Mouse (Mus musculus) urinary bladder, postnatal 4 days (tissue): ENCODE measurements around the gene Taar8b.
"Not testable (repeated sequence)": the region's sequence is repeated elsewhere in the genome, so short reads cannot be mapped to it uniquely, and the experiment has no call there.

Source experiments
- DNase-seq, 2 experiments: peaks; one replicate each; pipeline ENCODE4 v3.0.0; 2021 to 2022; ENCODE audit warnings: low spot score in 2 of 2

Gene Taar8b

GRCm38 (mm10) chr10:24092194-24092593 is at the start of gene Taar8b:
Gene Taar8b (minus strand): TSS chr10:24092294.
- no peak for DNase-seq

GRCm38 (mm10) chr10:24138623-24139261 is 46.6 kb upstream of the Taar8b start:
- no peak for DNase-seq

GRCm38 (mm10) chr10:24134071-24134645 is 42.1 kb upstream of the Taar8b start:
- no peak for DNase-seq

- no peak for DNase-seq
These were observed 41.0 kb upstream of the Taar8b start for GRCm38 (mm10) chr10:24133132-24133531.

- no peak for DNase-seq
These were observed 40.2 kb upstream of the Taar8b start for GRCm38 (mm10) chr10:24132273-24132672.

- no peak for DNase-seq
These were observed 39.6 kb upstream of the Taar8b start for GRCm38 (mm10) chr10:24131451-24132262.

- no peak for DNase-seq
These were observed 19.2 kb upstream of the Taar8b start for GRCm38 (mm10) chr10:24111116-24111778.

GRCm38 (mm10) chr10:24109434-24109833 is 17.3 kb upstream of the Taar8b start, which contains the start of gene Taar9:
Gene Taar9 (minus strand): TSS chr10:24109534.
- DNase-seq = not testable (repeated sequence)

GRCm38 (mm10) chr10:24108236-24108635 is 16.1 kb upstream of the Taar8b start:
- DNase-seq = no peak

- DNase-seq = no peak
These were observed 15.7 kb upstream of the Taar8b start for GRCm38 (mm10) chr10:24107747-24108146.

- not testable (repeated sequence) for DNase-seq
These were observed 11.2 kb upstream of the Taar8b start for GRCm38 (mm10) chr10:24103299-24103698.

GRCm38 (mm10) chr10:24101812-24102211 is 9.7 kb upstream of the Taar8b start, which contains the start of gene Taar8c:
Gene Taar8c (minus strand): TSS chr10:24101912.
- DNase-seq = not testable (repeated sequence)

- not testable (repeated sequence) for DNase-seq
These were observed 4.9 kb upstream of the Taar8b start for GRCm38 (mm10) chr10:24097010-24097409.

- no peak for DNase-seq
These were observed 4.9 kb downstream of the Taar8b start for GRCm38 (mm10) chr10:24087168-24087567.

- no peak for DNase-seq
These were observed 5.5 kb downstream of the Taar8b start for GRCm38 (mm10) chr10:24086555-24086954.

GRCm38 (mm10) chr10:24085936-24086335 is 6.2 kb downstream of the Taar8b start:
- DNase-seq = no peak

- DNase-seq = no peak
These were observed 11.9 kb downstream of the Taar8b start for GRCm38 (mm10) chr10:24080166-24080565.

- not testable (repeated sequence) for DNase-seq
These were observed 15.9 kb downstream of the Taar8b start, which contains the start of gene Taar8a for GRCm38 (mm10) chr10:24076200-24076599. Gene Taar8a (plus strand): TSS chr10:24076500.

- DNase-seq = not testable (repeated sequence)
These were observed 17.3 kb downstream of the Taar8b start for GRCm38 (mm10) chr10:24074751-24075150.

GRCm38 (mm10) chr10:24058986-24059385 is 33.1 kb downstream of the Taar8b start:
- no peak for DNase-seq

GRCm38 (mm10) chr10:24052039-24052438 is 40.1 kb downstream of the Taar8b start:
- DNase-seq = no peak

- DNase-seq = no peak
These were observed 42.9 kb downstream of the Taar8b start, which contains the start of gene Taar7f for GRCm38 (mm10) chr10:24049210-24049609. Gene Taar7f (plus strand): TSS chr10:24049510.
